Mouse (Mus musculus): ENCODE measurements around the gene Phlda1. TPM values are rescaled to one million over a fixed set of nuclear protein-coding genes. Genes with fewer than 3 reads are reported as not detected.

Phlda1 gene
- total RNA-seq, 2 experiments from 2014 or later = 3.3 to 3.4 TPM

- no peak for DNase-seq
Measured at GRCm38 (mm10) chr10:111503716-111504115, 2.4 kb upstream of the Phlda1 start.

DNA sequence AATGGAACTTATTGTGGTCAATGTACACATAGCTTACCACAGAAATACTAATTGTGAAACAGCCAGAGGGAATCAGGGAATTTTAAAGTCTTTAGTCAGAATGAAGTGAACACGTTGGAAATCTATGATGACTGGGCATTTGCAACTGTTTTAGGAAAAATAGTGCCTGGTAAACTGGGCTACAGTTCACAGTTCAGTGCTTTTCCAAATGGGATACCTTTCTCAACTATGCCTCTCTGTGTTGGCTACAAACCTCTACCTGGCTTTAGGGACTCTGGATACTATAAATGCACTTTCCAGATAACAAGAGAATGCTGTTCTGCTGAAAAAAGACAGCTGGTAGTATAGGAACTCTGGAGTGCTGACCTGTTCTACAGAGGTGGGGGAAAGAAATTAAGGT is 1.5 kb upstream of the Phlda1 start:
- intact Hi-C loops (cut with DNase I) = loop anchor here (5.0 kb wide), 1 partner anchor 43 kb away; no protein-coding TSS in a partner anchor
- no peak for DNase-seq

More at GRCm38 (mm10) chr10:111503716-111504115, 2.4 kb upstream of the Phlda1 start:
- intact Hi-C loops (cut with DNase I) = loop anchor here (1.0 to 2.0 kb wide), 2 partner anchors 423 to 455 kb away; no protein-coding TSS in a partner anchor

GRCm38 (mm10) chr10:111505406-111505805 is 680 bp upstream of the Phlda1 start:
- no peak for DNase-seq
- intact Hi-C loops (cut with DNase I) = loop anchor here (5.0 kb wide), 1 partner anchor 42 kb away; no protein-coding TSS in a partner anchor

GRCm38 (mm10) chr10:111506926-111507459 is 907 bp downstream of the Phlda1 start:
- peak in 1 of 2 experiments; percentile 24 for DNase-seq

GRCm38 (mm10) chr10:111507460-111508211 is 1.6 kb downstream of the Phlda1 start:
- intact Hi-C loops (cut with DNase I) = loop anchor here (5.0 kb wide), 1 partner anchor 40 kb away; no protein-coding TSS in a partner anchor
- DNase-seq = peak; percentile 29 to 52

More at GRCm38 (mm10) chr10:111506926-111507459, 907 bp downstream of the Phlda1 start:
- intact Hi-C loops (cut with DNase I) = loop anchor here (5.0 kb wide), 1 partner anchor 40 kb away; no protein-coding TSS in a partner anchor

DNA sequence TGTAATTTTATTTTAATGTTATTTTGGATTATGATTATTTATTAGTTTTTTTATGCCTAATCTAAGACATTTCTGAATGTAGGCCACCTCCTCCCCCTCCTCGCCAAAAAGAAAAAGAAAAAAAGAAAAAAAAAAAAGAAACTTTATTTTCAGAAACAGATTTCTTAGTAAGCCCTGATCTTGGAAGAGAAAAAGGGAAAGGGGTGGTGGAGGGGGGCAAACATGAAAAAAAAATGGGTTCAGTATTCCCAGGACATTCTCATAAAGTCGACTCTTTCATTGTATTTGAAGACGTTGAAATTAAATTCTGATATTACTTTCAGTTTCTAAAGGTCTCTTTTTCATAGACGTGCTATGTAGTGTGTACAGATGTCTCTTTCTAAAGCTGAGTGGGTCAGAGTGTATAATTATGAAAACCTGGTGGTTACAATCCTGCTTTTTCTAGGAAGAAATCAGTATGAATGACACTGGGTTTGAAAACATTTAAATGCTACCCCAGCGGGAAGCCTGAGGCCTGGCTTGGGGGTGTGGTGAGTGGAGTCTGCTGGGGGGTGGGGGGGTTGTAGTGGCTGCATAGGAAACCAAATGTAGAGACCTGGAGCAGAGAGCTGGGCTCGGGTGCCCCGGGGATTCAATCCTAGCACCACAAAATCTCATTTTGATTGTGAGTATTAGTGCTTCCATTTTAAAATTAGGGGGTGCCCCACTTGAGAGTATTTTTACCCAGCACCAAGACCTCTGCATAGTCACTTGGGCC is 2.4 kb downstream of the Phlda1 start:
- no peak for DNase-seq
- intact Hi-C loops (cut with DNase I) = loop anchor here (5.0 kb wide), 1 partner anchor 39 kb away; no protein-coding TSS in a partner anchor

DNA sequence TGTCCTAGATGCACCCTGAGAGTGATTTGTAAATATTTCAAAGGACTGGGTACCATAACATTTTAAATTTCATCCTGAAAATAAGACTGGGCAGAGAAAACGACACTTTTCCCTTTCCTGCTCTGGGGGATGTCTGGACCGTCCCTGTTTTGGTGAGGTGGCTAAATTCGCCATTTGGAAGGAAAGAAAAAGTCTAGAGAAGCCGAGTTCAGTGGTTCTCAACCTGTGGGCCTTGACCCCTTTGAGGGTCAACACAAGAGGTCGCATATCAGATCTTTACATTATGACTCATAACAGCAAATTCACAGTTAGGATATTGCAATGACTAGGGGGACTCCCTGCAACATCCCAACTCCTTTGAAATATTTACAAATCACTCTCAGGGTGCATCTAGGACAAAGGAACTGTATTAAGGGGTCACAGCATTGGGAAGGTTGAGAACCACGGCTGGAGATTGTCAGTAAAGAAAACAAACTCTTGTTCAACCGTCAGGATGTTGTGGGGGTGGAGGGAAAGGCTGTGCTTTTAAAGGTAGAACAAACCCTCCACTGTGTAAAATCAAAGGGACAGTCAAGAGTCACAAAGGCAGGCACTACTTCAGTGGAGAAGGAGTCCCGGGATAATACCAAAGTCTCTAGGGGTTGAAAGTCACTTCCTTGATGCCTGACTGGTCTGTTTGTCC is 3.2 kb downstream of the Phlda1 start:
- intact Hi-C loops (cut with DNase I) = loop anchor here (5.0 kb wide), 1 partner anchor 38 kb away; no protein-coding TSS in a partner anchor
- no peak for DNase-seq

DNA sequence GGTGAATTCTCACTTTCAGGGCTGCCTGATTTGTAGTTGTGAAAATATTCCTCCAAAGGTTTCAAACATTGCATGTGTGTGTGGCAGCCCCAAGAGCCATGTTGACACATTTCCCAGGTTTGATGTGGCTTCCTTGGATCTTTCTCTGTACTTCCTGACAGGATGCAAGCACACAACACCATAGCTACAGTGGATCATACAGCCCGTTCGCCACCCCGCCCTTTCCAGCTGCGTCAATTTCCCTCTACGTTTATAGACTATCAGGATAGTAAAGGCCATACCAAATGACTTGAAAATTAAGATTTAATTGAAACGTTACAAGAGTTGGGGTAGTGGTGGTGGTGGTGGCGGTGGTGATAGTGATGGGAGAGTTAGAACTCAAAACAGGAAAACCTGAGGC is 3.9 kb downstream of the Phlda1 start:
- DNase-seq = no peak

DNA sequence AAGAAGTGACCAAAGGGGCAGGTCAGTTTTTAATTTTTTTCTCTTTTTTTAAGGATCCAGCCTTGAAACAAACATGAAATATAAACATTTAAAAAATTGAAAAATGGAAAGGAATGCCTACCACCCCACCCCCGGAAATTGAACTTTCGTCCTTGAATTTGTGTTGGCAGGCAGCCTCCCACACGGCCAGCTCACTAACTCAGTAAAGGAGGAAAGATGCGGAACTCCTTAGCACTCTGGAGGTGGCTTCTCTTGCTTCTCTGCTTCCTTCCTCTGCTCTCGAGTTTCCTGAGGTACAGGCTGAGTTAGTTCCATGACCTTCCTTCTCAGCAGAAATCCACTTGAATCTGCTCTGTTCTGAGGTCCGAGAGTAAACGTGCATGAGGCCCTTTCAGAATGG is 4.7 kb downstream of the Phlda1 start:
- no peak for DNase-seq
- intact Hi-C loops (cut with DNase I) = no loop called here

More for the DNA sequence above, 3.9 kb downstream of the Phlda1 start:
- intact Hi-C loops (cut with DNase I) = loop anchor here (5.0 kb wide), 1 partner anchor 37 kb away; no protein-coding TSS in a partner anchor

DNA sequence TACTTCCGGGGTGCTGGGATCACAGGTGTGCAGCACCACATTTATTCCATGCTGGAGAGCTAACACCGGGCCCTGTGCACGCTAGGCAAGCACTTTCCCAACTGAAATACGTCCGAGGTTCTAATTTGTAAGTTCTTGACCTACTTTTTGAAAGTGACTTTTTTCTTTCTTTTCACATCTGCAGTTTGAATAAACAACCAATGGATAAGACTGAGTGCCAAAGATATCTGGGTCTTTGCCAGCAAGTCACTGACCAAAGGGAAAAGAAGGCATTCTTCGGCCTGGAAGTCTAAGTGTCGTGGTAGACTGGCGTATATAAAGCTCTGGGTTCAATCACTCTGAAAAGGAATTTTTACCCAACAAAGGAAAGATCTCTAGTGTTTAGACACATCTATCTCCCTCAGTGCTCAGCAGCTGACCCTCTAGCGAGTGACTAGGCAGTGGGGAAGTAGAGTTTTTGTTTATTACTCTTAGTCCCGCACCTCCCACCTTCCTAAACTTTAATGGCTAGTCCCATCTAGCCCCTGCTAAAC is 6.0 kb downstream of the Phlda1 start:
- no peak for DNase-seq
- intact Hi-C loops (cut with DNase I) = no loop called here

DNA sequence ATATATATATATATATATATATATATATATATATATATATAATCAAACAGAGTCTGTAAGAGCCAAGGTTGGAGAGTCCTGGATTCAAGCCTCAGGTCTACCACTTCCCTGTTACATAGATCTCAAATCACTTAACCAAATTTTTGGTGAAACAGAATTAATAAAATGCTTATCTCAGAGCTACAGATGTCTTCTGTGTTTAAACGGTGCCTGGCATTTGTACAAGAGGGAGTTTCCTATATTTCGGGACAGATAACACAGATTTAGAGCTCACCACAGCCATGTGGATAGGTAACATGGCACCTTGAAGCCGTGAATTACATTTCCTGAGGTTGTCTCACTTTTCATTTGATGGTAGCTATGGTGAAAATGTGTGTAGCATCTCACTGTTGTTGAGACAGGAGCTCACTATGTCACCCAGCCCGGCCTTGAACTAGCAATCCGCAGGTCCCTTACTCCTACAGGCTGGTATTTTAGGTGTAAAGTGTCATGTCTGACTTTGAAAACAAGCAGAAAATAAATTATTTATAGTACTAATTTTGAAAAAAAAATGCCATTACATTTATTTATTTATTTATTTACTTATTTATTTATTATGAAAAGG is 8.3 kb downstream of the Phlda1 start:
- no peak for DNase-seq
- intact Hi-C loops (cut with DNase I) = no loop called here

DNA sequence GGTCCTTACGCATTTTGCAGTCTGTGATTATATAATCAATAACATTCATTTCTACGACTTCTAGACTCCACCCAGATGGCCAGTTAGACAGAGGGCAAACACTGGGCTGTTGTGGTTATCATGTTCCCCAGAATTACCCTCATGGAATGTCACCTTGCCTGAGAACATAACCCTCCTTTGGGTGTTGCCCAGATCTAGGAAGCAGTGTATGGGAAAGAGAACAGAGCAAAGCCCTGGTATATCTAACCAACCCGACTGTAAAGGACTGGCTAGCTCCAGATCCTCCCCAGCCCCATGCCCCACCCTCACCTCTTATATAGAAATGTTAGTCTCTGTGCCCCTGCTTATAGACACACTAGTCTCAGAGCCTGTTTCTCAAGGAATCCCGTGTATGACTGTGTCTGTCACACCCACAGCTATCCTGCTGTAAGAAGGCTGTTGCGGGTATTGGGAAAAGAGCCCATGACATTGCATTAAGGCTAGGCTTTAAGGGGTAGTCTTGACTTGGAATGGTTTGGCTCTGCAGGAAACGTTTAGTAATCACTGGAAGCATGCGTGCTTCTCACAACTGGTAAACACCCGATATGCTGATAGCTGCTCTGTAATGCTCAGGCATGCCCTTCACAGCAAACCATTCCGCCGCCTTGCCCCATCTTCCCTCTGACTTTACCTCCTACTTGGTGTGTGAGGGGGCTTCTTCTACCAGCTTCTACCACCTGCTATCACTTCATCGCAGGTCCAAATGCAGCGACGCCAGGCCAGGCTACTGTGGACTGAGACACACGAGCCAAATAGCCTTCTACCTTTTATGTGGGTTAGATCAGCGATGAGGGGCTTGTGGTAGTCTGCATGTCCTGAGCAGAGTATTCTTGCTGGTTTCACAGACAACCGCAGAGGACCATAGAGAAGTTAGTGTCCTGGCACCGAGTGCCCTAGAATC is 9.3 kb downstream of the Phlda1 start:
- intact Hi-C loops (cut with DNase I) = no loop called here
- no peak for DNase-seq

GRCm38 (mm10) chr10:111516172-111516588 is 10.1 kb downstream of the Phlda1 start:
- intact Hi-C loops (cut with DNase I) = no loop called here

GRCm38 (mm10) chr10:111516804-111517436 is 10.8 kb downstream of the Phlda1 start:
- DNase-seq = no peak
- intact Hi-C loops (cut with DNase I) = no loop called here

More at GRCm38 (mm10) chr10:111516172-111516588, 10.1 kb downstream of the Phlda1 start:
- peak; percentile 45 to 48 for DNase-seq

GRCm38 (mm10) chr10:111518350-111518749 is 12.3 kb downstream of the Phlda1 start:
- no peak for DNase-seq
- intact Hi-C loops (cut with DNase I) = no loop called here

DNA sequence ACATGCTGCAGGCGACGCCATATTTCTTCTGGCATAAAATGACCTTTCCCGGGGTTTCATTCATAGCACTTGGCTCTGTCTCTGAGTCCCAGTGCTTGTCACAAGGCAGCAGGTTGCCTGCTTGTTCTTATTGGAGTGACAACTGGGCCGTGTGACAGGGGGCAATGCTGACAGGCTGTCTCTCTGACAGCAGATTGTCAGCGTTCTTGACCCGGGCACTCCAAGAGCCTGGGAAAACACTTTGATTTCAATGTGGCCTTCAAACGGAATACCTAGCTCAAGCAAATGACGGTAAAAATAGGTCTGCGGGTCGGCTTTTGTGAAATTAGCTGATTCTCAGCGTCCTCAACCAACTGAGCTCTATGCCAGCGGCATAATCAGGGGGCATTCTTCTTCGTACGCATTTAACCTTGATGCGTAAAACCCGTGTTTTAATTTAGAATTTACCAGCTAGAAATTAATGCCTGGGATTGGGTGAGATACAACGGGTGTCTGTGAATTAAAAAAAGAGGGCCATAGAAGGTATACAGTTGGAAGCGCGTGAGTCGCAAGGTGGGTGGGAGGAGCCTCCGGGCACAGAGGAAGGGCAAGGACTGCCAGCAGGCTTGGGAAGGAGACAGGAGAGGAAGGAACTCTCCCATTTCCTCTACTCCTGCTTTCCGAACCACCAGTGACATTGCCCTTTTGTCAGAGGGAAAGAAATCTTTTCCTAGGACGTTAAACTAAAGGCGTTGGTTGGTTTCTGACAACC is 13.7 kb downstream of the Phlda1 start:
- DNase-seq = no peak
- intact Hi-C loops (cut with DNase I) = no loop called here

- DNase-seq = no peak
- intact Hi-C loops (cut with DNase I) = no loop called here
Measured at GRCm38 (mm10) chr10:111520621-111521020, 14.5 kb downstream of the Phlda1 start.

Data from gastrocnemius, postnatal 36 days (tissue).